Mouse (Mus musculus): Measurements from ENCODE around the gene Pdcd2l.

Pdcd2l gene

GRCm38 (mm10) chr7:34141123-34141522 is 55.3 kb downstream of the Pdcd2l start:
- DNase-seq (ENCODE audit: low spot score): no peak

GRCm38 (mm10) chr7:34139493-34139892 is 57.0 kb downstream of the Pdcd2l start:
- DNase-seq (ENCODE audit: low spot score): no peak

All from adipocyte (in vitro differentiated cells).